Mouse (Mus musculus): ENCODE data around the gene Prkab1. TPM values are rescaled to one million over a fixed set of nuclear protein-coding genes. Genes with fewer than 3 reads are reported as not detected.

Prkab1 gene
- polyA plus RNA-seq, 1 experiment from 2014 or later = 68.6 TPM

DNA sequence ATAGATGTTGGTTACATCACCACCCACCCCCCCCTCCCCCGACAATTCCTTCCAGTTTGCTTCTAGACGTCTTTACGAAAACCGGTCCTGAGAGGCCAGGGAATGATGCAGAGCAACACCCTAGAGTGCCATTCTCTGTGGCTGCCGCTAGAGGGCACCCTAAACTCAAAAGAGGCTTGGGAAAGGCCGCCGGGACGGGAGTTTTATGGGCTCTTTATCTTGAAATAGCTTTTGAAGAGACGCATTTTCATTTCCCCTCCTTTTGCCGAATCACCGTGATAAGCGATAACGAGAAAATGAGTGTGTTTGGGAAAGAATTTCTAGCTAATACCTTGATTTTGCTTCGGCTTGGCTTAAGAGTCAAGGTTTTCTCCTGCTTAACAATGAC lies 6.9 kb upstream of the Prkab1 start:
- 5% methylated on average over 14 of the region's 14 CpGs for WGBS
- Histone ChIP-seq H3K9me3 (replicated peaks) (no peaks in the 10 kb centered on the region), H3K4me1 (0 out of 2 replicates have a peak, but pooled peaks cover 8% of the 10 kb centered on the region), H3K36me3 (no peaks in the 10 kb centered on the region), H3K4me3 (replicated peaks) (no peak overlapping the region), H3K4me2 (replicated peaks) (peak overlapping the region; percentile 26; the same call in 1 of the 2 replicates), H3K27ac (replicated peaks) (no peak overlapping the region), H3K27me3 (no peaks in the 10 kb centered on the region), H3K9ac (no peak overlapping the region)
- ATAC-seq (ENCODE audit: insufficient number of reproducible peaks, low FRiP score, low TSS enrichment, low read depth) = no peak

DNA sequence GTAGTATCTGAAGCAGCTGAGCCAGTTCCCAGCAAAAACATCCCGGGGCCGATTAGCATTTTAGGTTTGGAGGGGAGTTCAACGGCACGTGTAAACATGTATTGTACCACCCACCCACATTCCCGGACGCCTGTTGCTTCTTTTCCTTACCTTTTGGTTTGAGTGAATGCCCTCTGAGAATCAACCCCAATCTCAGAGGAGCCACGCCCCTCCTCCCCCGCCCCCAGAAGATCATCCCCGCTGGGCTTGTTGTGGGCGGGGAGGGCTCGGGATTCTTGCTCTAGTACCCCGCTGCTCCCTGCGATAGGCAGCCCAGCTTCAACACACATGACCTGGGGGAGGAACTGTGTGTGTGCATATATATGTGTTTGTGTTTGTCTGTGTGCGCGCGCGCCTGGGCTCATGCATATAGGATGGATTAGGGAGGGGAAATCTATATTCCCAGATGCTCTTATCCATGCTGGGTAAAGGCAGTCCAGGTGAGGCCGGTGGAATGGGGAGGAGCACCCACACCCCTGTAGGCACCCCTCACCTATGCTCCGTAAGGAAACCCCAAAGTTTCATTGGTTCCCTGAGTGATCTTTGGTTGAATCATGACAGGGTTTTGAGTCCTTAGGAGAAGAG lies 6.4 kb upstream of the Prkab1 start:
- 3% methylated on average over 19 of the region's 19 CpGs for WGBS
- H3K27ac ChIP-seq (replicated peaks) = no peak overlapping the region
- H3K27me3 ChIP-seq = no peaks in the 10 kb centered on the region
- no peaks in the 10 kb centered on the region for H3K36me3 ChIP-seq
- peak overlapping the region; percentile 26 for H3K4me2 ChIP-seq (replicated peaks)
- no peaks in the 10 kb centered on the region for H3K9me3 ChIP-seq (replicated peaks)
- peak; percentile 45; the same call in 1 of the 2 replicates for ATAC-seq (ENCODE audit: insufficient number of reproducible peaks, low FRiP score, low TSS enrichment, low read depth)
- no peak overlapping the region for H3K9ac ChIP-seq
- no peak overlapping the region; the same call in 1 of the 2 replicates for H3K4me3 ChIP-seq (replicated peaks)
- H3K4me1 ChIP-seq = 0 out of 2 replicates have a peak, but pooled peaks cover 8% of the 10 kb centered on the region

DNA sequence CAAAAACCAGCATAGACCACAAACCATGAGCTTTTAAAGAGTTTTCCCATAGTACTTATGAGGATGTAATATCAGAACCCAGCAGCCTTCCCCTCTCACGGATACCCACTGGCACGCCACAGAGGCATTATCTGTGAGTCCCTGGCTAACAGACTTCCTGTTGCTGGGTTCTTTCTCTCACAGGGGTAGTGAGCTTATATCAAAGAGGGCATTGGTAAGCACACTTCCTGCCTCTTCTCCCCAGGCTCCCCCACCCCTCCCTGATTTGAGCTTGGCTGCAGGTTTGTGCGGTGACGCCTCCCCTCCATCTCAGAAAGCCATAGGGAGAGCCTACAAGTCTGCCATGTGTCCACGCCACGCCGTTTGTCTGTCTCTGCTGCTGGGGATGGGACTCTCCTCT lies 4.8 kb upstream of the Prkab1 start:
- Histone ChIP-seq H3K27ac (replicated peaks) (no peak overlapping the region), H3K4me2 (replicated peaks) (no peak overlapping the region)

DNA sequence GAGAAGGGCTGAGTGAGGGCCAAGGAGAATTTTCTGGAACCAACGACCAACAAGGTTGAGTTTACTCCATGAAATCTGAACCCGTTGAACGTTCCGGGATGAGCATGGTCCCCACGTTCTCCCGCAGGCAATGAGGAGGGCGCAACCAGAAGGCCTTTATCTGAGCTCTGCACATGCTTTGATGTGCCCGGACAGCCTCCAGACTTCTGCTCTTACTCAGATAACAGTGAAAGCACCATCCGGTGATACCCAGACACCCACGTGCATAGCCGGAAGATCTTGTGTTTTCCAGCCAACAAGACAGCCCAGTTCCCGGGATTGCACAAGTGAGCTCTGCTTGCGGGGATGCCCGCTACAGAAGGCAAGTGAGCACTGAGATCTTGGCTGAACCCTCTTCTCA lies 2.3 kb upstream of the Prkab1 start:
- ATAC-seq (ENCODE audit: insufficient number of reproducible peaks, low FRiP score, low TSS enrichment, low read depth) = no peak
- Histone ChIP-seq H3K4me2 (replicated peaks) (no peak overlapping the region), H3K9me3 (replicated peaks) (no peaks in the 10 kb centered on the region), H3K36me3 (no peaks in the 10 kb centered on the region), H3K27me3 (no peaks in the 10 kb centered on the region), H3K9ac (no peak overlapping the region), H3K4me3 (replicated peaks) (no peak overlapping the region), H3K4me1 (peaks cover 25% of the 10 kb centered on the region), H3K27ac (replicated peaks) (no peak overlapping the region)
- 88% methylated on average over 14 of the region's 14 CpGs for WGBS

More for the DNA sequence above, 4.8 kb upstream of the Prkab1 start:
- Histone ChIP-seq H3K9me3 (replicated peaks) (no peaks in the 10 kb centered on the region), H3K4me1 (0 out of 2 replicates have a peak, but pooled peaks cover 8% of the 10 kb centered on the region), H3K27me3 (no peaks in the 10 kb centered on the region), H3K9ac (no peak overlapping the region), H3K4me3 (replicated peaks) (no peak overlapping the region), H3K36me3 (no peaks in the 10 kb centered on the region)
- no peak for ATAC-seq (ENCODE audit: insufficient number of reproducible peaks, low FRiP score, low TSS enrichment, low read depth)
- 51% methylated on average over 7 of the region's 7 CpGs for WGBS

DNA sequence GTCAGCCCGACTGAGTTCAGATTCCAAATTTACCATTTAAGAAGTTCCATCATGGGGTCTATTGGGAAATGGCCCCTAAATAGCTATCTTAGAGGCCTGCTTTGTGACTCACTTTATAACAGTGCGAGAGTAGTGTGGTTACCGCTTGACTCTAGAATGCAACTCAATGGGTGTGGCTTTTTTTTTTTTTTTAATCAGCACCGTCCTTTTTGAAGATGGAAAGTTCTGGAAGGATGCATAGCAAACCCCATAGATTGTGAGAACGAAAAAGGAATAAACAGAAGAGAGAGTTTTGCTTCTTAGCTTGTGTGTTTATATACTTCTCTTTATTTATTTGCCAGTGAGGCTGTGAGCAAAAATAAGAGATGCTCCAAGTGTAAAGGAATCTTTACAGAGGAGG lies 1.8 kb upstream of the Prkab1 start:
- Histone ChIP-seq H3K27me3 (no peaks in the 10 kb centered on the region), H3K4me1 (peaks cover 24% of the 10 kb centered on the region), H3K36me3 (no peaks in the 10 kb centered on the region), H3K4me3 (replicated peaks) (no peak overlapping the region), H3K4me2 (replicated peaks) (no peak overlapping the region), H3K27ac (replicated peaks) (no peak overlapping the region), H3K9me3 (replicated peaks) (no peaks in the 10 kb centered on the region), H3K9ac (no peak overlapping the region)
- ATAC-seq (ENCODE audit: insufficient number of reproducible peaks, low FRiP score, low TSS enrichment, low read depth) = no peak
- WGBS = 83% methylated on average over 5 of the region's 5 CpGs

DNA sequence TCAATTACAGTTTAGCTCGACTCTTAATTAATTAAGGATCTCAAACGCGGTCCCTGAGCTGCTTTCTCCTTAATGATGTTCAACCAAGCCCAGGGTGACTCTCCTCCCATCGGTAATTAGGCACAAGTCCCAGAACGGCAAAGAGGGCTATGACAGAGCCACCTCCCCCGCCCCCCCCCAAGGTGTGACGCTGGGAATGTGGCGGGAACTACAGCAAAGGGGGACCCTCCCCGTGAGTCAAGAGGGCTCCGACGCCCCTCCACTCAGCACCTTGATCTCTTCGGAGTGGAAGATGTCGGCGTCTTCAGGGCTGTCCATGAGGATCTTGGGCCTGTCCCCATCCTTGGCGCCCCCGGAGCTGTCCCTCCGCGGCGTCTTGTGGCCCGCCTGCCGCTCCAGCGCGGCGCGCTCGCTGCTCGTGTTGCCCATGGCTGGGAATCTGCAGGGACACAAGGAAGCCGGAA lies 455 bp downstream of the Prkab1 start:
- H3K4me3 ChIP-seq (replicated peaks) = peak overlapping the region; percentile 91
- no peaks in the 10 kb centered on the region for H3K27me3 ChIP-seq
- WGBS = 0% methylated on average over 28 of the region's 28 CpGs
- peaks cover 17% of the 10 kb centered on the region for H3K4me1 ChIP-seq
- peak overlapping the region; percentile 80 for H3K4me2 ChIP-seq (replicated peaks)
- ATAC-seq (ENCODE audit: insufficient number of reproducible peaks, low FRiP score, low TSS enrichment, low read depth) = peak; percentile 63
- H3K9ac ChIP-seq = peak overlapping the region; percentile 49
- H3K9me3 ChIP-seq (replicated peaks) = no peaks in the 10 kb centered on the region
- peaks cover 19% of the 10 kb centered on the region for H3K36me3 ChIP-seq
- H3K27ac ChIP-seq (replicated peaks) = peak overlapping the region; percentile 89

DNA sequence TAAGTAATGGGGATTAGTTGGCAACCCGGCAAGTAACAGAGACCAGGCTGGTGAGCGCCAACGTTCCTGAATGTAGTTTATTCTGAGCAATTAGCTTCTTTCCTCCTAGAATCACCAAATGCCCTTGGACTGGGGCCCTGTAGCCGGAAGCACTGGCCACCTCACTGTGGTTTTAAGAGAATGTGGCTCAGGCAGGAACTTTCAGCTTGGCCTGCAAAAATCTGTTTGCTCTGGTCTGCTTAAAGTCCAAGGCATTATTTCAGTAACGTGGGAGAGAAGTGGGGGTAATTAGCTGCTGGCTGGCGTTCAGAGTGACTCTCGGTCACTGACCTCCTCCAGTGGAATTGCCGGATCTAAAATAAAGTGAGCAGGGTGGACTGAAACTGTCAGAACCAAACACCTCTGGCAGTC lies 1.1 kb downstream of the Prkab1 start:
- ATAC-seq (ENCODE audit: insufficient number of reproducible peaks, low FRiP score, low TSS enrichment, low read depth) = no peak
- peaks cover 17% of the 10 kb centered on the region for H3K4me1 ChIP-seq
- peak overlapping the region; percentile 80 for H3K4me2 ChIP-seq (replicated peaks)
- peak overlapping the region; percentile 89 for H3K27ac ChIP-seq (replicated peaks)
- peaks cover 25% of the 10 kb centered on the region for H3K36me3 ChIP-seq
- 14% methylated on average over 8 of the region's 8 CpGs for WGBS
- H3K4me3 ChIP-seq (replicated peaks) = peak overlapping the region; percentile 91
- H3K9ac ChIP-seq = peak overlapping the region; percentile 49
- H3K9me3 ChIP-seq (replicated peaks) = no peaks in the 10 kb centered on the region
- H3K27me3 ChIP-seq = no peaks in the 10 kb centered on the region

DNA sequence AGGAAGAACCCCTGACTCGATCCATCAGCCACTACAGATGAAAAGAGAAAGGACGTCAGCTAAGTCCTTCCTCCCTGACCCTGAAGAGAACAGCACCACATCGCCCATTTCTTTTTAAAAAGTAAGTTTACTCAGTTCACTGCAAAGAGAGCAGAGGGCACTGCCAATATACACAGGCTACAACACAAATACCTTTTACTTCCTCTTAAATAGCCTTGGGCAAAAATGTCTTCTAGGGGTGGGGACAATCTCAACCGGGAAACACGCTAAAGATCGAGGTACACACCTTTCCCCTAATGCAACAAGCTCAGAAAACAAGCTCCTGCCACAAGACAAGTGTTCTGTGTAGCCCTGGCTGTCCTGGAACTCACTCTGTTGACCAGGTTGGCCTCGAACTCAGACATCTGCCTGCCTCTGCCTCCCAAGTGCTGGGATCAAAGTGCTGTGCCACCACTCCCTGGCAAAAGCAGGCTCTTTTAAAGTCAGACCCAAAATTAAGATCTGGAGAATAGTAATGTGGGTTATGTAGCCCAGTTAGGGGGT lies 1.6 kb downstream of the Prkab1 start:
- Histone ChIP-seq H3K4me1 (peaks cover 17% of the 10 kb centered on the region), H3K9ac (peak overlapping the region; percentile 49; the same call in 1 of the 2 replicates), H3K27me3 (no peaks in the 10 kb centered on the region), H3K4me2 (replicated peaks) (peak overlapping the region; percentile 80), H3K9me3 (replicated peaks) (no peaks in the 10 kb centered on the region), H3K36me3 (peaks cover 30% of the 10 kb centered on the region), H3K4me3 (replicated peaks) (peak overlapping the region; percentile 91), H3K27ac (replicated peaks) (peak overlapping the region; percentile 89; the same call in 1 of the 2 replicates)
- no peak for ATAC-seq (ENCODE audit: insufficient number of reproducible peaks, low FRiP score, low TSS enrichment, low read depth)
- WGBS = 68% methylated on average over 7 of the region's 7 CpGs

DNA sequence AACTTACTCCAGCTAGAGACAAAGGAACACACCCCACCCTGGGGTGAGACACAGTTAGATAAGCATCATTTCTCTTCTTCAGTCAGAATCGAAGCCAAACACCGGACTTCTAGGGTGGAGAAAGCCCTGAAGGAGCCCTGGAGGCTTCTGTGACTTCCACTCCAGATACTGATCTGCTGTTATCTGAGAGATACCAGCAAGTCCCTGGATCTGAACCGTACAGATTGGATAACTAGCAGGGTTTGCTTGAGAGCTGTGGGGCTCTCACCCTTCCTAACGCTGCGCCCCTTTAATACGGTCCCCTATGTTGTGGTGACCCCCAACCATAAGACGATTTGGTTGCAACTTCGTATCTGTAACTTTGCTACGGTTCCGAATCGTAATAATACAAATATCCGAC lies 2.2 kb downstream of the Prkab1 start:
- WGBS = 89% methylated on average over 12 of the region's 12 CpGs
- Histone ChIP-seq H3K4me2 (replicated peaks) (no peak overlapping the region), H3K9me3 (replicated peaks) (no peaks in the 10 kb centered on the region), H3K27ac (replicated peaks) (no peak overlapping the region), H3K9ac (no peak overlapping the region), H3K4me1 (peaks cover 17% of the 10 kb centered on the region), H3K27me3 (no peaks in the 10 kb centered on the region), H3K4me3 (replicated peaks) (no peak overlapping the region), H3K36me3 (peaks cover 36% of the 10 kb centered on the region)
- no peak for ATAC-seq (ENCODE audit: insufficient number of reproducible peaks, low FRiP score, low TSS enrichment, low read depth)

DNA sequence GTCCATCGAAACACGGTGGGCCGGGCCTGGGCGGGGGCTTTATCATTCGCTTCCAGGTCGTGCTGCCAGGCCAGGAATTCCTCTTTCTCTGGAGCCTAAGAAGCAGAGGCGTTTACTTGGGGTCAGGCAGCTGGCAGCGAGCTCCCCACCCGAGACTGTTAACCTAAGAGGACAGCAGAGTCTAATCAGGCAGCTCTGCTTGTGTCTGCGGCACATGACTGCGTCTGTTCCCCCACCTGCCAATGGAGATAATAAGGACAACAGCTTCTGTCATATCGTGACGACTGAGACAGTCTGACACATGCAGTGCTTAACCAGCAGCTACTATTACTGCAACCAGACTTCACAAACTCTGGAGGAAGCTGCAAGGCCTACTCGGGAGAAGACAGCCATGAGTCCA lies 2.8 kb downstream of the Prkab1 start:
- no peak overlapping the region for H3K27ac ChIP-seq (replicated peaks)
- 83% methylated on average over 14 of the region's 14 CpGs for WGBS
- peaks cover 17% of the 10 kb centered on the region for H3K4me1 ChIP-seq
- H3K4me2 ChIP-seq (replicated peaks) = no peak overlapping the region
- ATAC-seq (ENCODE audit: insufficient number of reproducible peaks, low FRiP score, low TSS enrichment, low read depth) = no peak
- H3K9ac ChIP-seq = no peak overlapping the region
- no peak overlapping the region for H3K4me3 ChIP-seq (replicated peaks)
- H3K9me3 ChIP-seq (replicated peaks) = no peaks in the 10 kb centered on the region
- peaks cover 42% of the 10 kb centered on the region for H3K36me3 ChIP-seq
- no peaks in the 10 kb centered on the region for H3K27me3 ChIP-seq

DNA sequence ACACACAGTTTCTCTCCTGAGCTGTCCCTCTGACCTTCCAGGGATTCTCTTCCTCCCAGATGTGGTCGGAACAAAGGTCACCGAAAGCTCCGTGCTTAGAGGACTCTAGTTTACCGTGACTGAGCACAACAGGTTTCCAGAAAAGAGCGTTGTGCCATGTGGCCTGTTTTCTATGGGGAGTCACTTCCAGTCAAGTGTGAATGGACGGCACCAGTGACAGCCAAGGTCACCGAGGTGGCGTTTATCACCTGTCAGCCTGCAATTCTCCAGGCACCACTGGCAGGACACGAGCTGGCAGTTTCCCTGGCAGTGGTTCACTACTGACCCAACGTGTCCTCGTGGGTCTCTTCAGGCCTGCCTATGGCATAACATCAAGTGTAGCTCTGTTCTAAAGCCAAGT lies 4.9 kb downstream of the Prkab1 start:
- no peak overlapping the region for H3K4me2 ChIP-seq (replicated peaks)
- ATAC-seq (ENCODE audit: insufficient number of reproducible peaks, low FRiP score, low TSS enrichment, low read depth) = no peak
- no peak overlapping the region for H3K27ac ChIP-seq (replicated peaks)
- H3K9me3 ChIP-seq (replicated peaks) = no peaks in the 10 kb centered on the region
- WGBS = 84% methylated on average over 11 of the region's 11 CpGs
- no peak overlapping the region for H3K4me3 ChIP-seq (replicated peaks)
- H3K36me3 ChIP-seq = peaks cover 60% of the 10 kb centered on the region
- peaks cover 17% of the 10 kb centered on the region for H3K4me1 ChIP-seq
- H3K9ac ChIP-seq = no peak overlapping the region
- no peaks in the 10 kb centered on the region for H3K27me3 ChIP-seq

DNA sequence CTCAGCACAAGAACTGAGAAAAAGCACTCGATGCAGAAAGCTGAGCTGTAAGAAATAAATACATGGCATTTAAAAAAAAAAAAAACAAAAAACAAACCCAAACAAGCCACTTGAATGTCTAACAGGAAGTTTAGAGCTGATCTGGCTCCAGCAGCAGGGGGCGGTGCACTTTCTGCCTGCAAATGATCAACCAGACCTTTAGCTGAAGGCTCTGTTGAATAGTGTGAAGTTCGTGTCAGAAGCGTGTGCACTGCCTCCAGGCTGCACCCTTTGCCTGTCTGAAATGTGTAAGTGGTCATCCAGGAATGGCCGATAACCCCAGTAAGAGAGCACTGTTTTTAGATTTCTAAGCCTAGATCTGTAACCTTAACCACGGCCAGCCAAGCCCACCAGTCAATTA lies 5.5 kb downstream of the Prkab1 start:
- H3K4me3 ChIP-seq (replicated peaks) = no peak overlapping the region
- no peaks in the 10 kb centered on the region for H3K9me3 ChIP-seq (replicated peaks)
- no peaks in the 10 kb centered on the region for H3K27me3 ChIP-seq
- H3K4me2 ChIP-seq (replicated peaks) = no peak overlapping the region
- H3K27ac ChIP-seq (replicated peaks) = no peak overlapping the region
- no peak for ATAC-seq (ENCODE audit: insufficient number of reproducible peaks, low FRiP score, low TSS enrichment, low read depth)
- no peak overlapping the region for H3K9ac ChIP-seq
- WGBS = 78% methylated on average over 6 of the region's 6 CpGs
- peaks cover 17% of the 10 kb centered on the region for H3K4me1 ChIP-seq
- peaks cover 66% of the 10 kb centered on the region for H3K36me3 ChIP-seq
